Mouse (Mus musculus): Measurements from ENCODE around the gene Tmub1. TPM values are rescaled to one million over a fixed set of nuclear protein-coding genes. Genes with fewer than 3 reads are reported as not detected.
A peak's percentile ranks its signal among the peaks of the same experiment; 100 is the strongest.

The Tmub1 gene
- polyA plus RNA-seq, 1 experiment = 61.2 TPM

DNA sequence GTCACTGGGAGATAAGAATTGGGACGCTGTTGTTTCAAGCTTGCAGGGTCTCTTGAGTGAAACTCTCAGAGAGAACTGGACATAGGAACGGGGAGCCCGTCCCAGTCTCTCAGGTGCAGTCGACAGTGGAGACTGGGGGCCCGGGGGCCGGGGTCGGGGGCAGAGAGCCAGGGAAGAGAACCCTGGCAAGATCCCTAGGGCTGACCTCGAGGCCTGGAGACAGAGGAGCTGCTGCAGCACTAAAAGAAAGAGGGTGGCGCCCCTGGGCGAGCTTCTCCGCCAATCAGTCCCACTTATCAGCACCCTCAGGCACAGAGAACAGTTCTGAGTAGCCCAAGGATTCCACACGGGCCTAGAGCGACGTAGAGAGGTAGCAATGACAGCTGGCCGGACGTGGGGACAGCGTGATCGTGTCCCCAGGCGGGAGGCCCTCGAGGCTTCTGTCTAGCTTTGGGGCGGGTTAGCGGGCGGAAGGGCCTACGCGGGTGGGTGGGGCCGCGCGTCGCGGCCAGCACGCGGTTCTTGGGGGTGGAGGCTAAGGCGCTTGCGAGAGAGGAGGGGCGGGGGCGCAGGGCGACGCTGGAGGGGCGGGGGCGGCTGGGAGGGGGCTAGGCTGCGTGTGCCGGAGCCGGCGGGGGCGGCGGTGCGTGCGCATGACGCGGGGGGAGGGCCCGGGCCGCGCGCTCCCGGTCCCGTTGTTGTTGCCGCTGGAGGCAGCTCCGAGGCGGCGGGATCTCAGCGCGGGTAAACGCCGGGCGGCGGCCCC lies 3.8 kb upstream of the Tmub1 start:
- WGBS = 5% methylated on average over 66 of the region's 66 CpGs
- no peaks in the 10 kb centered on the region for H3K36me3 ChIP-seq (ENCODE audit: control insufficient read depth, insufficient read depth, low read length)
- peak; percentile 71 to 75 for DNase-seq (ENCODE audit: low read depth in 1 of 2, low spot score in 2 of 2)
- TF ChIP-seq POLR2A (IDR thresholded peaks at IDR 0.05; ENCODE audit: low read depth, low read length) (peak; percentile 44), CTCF (IDR thresholded peaks at IDR 0.05; ENCODE audit: extremely low read depth, insufficient read depth, insufficient read length, insufficient replicate concordance) (no peak)
- peaks cover 14% of the 10 kb centered on the region for H3K4me1 ChIP-seq (ENCODE audit: control insufficient read depth, insufficient read depth, insufficient read length)
- peak overlapping the region; percentile 75 for H3K4me3 ChIP-seq (ENCODE audit: extremely low read depth, insufficient read depth, insufficient read length)
- no peaks in the 10 kb centered on the region for H3K27me3 ChIP-seq (ENCODE audit: control insufficient read depth, insufficient read depth, low read length)
- H3K27ac ChIP-seq (ENCODE audit: insufficient read depth, low read length) = peak overlapping the region; percentile 74

DNA sequence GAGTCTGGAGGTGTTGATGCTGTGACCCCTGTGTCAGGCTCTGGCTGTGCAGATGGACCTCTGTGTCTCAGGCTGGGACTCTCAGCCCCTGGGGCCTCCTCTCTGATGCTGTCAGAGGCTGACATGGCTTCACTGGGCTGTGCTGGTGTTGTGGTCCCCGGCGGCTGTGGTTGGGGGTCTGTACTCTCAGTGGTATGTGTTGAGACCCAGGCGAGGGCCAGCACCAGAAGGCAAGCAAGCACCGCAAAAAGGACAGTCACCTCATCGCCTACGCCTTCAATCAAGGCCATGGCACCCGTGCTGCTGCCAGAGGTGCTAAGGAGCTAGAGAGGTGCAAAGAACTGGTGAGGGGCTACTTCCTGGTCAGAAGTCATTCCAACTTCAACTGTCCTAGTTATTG lies 1.0 kb downstream of the Tmub1 start:
- WGBS = 96% methylated on average over 7 of the region's 7 CpGs
- no peak for DNase-seq (ENCODE audit: low read depth in 1 of 2, low spot score in 2 of 2)
- peaks cover 7% of the 10 kb centered on the region for H3K36me3 ChIP-seq (ENCODE audit: control insufficient read depth, insufficient read depth, low read length)
- H3K4me1 ChIP-seq (ENCODE audit: control insufficient read depth, insufficient read depth, insufficient read length) = peaks cover 19% of the 10 kb centered on the region
- H3K4me3 ChIP-seq (ENCODE audit: extremely low read depth, insufficient read depth, insufficient read length) = no peak overlapping the region
- TF ChIP-seq POLR2A (IDR thresholded peaks at IDR 0.05; ENCODE audit: low read depth, low read length) = no peak
- no peak overlapping the region for H3K27ac ChIP-seq (ENCODE audit: insufficient read depth, low read length)
- H3K27me3 ChIP-seq (ENCODE audit: control insufficient read depth, insufficient read depth, low read length) = no peaks in the 10 kb centered on the region

DNA sequence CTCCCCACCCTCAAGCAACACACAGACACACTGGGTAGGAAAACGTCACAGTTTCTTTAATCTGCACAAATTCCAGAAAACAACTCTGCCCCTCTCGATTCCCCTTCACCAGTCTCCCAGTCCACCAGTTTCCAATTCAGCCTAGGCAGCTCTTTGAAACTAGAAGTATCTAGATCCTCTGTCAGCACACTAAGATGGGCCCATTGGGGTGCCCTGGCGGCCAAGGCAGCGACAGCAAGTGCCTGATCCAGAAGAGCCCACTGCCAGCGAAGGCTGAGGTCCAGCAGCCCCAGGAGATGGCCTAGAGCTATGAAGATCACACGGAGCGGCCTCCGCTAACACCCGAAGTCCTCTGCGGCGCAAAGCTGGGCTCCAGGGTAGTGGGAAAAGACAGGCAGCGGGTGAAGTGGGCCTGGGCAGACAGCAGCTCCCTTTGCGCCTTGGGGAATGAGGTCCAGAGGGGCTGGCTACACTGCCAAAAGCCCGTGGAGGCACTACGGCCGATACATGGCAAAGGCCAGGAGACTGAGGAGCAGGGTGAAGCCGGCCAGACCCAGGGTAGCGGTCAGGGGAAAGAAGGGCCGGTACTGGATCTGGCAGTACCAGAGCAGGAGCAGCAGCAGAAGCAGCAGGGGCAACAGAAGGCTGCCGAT lies 2.1 kb downstream of the Tmub1 start:
- 73% methylated on average over 20 of the region's 20 CpGs for whole genome bisulfite sequencing
- no peaks in the 10 kb centered on the region for H3K27me3 ChIP-seq (ENCODE audit: control insufficient read depth, insufficient read depth, low read length)
- H3K4me1 ChIP-seq (ENCODE audit: control insufficient read depth, insufficient read depth, insufficient read length) = peaks cover 19% of the 10 kb centered on the region
- TF ChIP-seq CTCF (IDR thresholded peaks at IDR 0.05; ENCODE audit: extremely low read depth, insufficient read depth, insufficient read length, insufficient replicate concordance) (no peak), POLR2A (IDR thresholded peaks at IDR 0.05; ENCODE audit: low read depth, low read length) (no peak)
- H3K27ac ChIP-seq (ENCODE audit: insufficient read depth, low read length) = peak overlapping the region; percentile 63
- DNase-seq (ENCODE audit: low read depth in 1 of 2, low spot score in 2 of 2) = peak in 1 of 2 experiments; percentile 18
- H3K36me3 ChIP-seq (ENCODE audit: control insufficient read depth, insufficient read depth, low read length) = peaks cover 13% of the 10 kb centered on the region
- peak overlapping the region; percentile 49 for H3K4me3 ChIP-seq (ENCODE audit: extremely low read depth, insufficient read depth, insufficient read length)

DNA sequence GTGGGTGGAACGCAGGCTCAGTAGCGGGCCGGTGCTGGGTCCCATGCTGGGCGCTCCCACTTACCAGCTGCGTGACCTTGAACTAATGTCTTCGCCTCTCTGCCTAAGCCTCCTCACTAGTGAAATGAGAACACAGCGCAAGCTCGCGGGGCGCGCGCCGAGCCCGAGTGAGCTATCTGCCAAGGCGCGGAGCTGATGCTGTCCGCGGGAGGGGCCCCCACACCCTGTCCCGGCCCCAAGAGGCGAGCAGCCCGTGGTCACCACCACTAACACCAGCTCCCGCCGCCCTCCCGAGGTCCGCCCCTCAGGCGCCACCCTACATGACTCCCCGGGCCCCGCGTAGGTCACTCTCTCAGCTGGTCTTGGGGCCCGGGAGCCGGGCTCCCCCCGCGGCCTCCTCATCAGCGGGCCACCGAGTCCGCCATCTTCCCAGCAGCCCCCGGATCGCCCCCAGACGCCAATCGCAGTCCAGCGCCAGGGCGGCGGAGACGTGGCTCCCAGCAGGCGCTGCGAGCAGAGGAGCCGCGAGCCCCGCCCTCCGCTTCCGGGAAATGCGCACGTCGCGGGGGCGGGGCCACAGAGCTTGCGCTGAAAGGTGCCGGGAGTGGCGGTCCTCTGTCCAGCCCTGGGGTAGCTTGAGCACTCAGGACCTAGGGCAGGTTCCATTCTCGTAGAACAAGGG lies 2.8 kb downstream of the Tmub1 start, which contains the start of gene Fastk:
Fastk (minus strand) TSS at position 542 of the 682 bp plus-strand sequence.
- Histone ChIP-seq H3K36me3 (ENCODE audit: control insufficient read depth, insufficient read depth, low read length) (peaks cover 15% of the 10 kb centered on the region), H3K4me3 (ENCODE audit: extremely low read depth, insufficient read depth, insufficient read length) (peak within 1 kb of the TSS; percentile 90), H3K27me3 (ENCODE audit: control insufficient read depth, insufficient read depth, low read length) (no peaks in the 10 kb centered on the region), H3K27ac (ENCODE audit: insufficient read depth, low read length) (peak within 1 kb of the TSS; percentile 75), H3K4me1 (ENCODE audit: control insufficient read depth, insufficient read depth, insufficient read length) (peaks cover 19% of the 10 kb centered on the region)
- TF ChIP-seq CTCF (IDR thresholded peaks at IDR 0.05; ENCODE audit: extremely low read depth, insufficient read depth, insufficient read length, insufficient replicate concordance) = no peak
- TF ChIP-seq POLR2A (IDR thresholded peaks at IDR 0.05; ENCODE audit: low read depth, low read length) = peak; percentile 62
- peak; percentile 70 to 92 for DNase-seq (ENCODE audit: low read depth in 1 of 2, low spot score in 2 of 2)
- under 1% methylated on average over 60 of the region's 60 CpGs for WGBS

DNA sequence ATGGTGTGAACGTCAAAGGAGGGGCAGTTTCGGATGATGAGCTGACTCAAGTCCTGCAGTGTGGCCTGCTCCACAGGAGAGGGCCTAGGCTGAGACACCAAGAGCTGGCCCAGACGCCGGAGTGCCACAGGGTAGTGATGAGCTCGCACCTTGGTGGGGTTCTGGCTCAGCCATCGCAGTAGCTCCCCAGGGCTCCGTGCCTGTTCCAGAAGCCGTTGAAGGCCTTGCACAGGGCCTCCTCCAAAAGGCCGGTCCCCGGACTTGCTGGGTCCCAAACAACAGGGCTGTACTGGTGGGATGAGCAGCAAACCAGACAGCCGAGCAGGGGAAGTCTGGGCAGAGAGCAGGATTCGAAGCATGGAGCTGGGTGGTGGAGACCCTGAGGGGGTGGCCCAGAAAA lies 3.7 kb downstream of the Tmub1 start:
- no peak for TF ChIP-seq POLR2A (IDR thresholded peaks at IDR 0.05; ENCODE audit: low read depth, low read length)
- WGBS = 90% methylated on average over 12 of the region's 12 CpGs
- H3K4me3 ChIP-seq (ENCODE audit: extremely low read depth, insufficient read depth, insufficient read length) = no peak overlapping the region

DNA sequence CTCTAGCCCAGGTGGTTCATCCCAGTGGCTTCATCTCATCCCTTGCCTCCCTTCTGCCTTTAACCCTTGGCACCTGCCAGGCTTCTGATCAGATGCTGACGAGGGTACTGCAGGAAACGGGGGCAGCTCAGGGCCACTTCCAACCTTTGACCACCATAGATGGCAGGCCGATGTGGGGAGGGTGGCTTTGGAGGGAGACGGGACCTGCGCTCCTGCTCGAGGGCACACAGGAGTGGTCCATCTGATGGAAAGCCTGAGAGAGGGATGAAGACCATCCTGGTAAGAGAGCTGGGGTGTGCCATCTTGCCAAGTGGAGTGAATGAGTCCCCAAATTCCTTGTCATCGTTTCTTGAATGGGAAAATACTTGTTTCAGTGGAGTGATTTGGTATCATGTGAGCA lies 4.5 kb downstream of the Tmub1 start:
- 89% methylated on average over 7 of the region's 7 CpGs for WGBS
- no peaks in the 10 kb centered on the region for H3K27me3 ChIP-seq (ENCODE audit: control insufficient read depth, insufficient read depth, low read length)
- no peak overlapping the region for H3K4me3 ChIP-seq (ENCODE audit: extremely low read depth, insufficient read depth, insufficient read length)
- H3K4me1 ChIP-seq (ENCODE audit: control insufficient read depth, insufficient read depth, insufficient read length) = peaks cover 19% of the 10 kb centered on the region
- peaks cover 20% of the 10 kb centered on the region for H3K36me3 ChIP-seq (ENCODE audit: control insufficient read depth, insufficient read depth, low read length)
- no peak for DNase-seq (ENCODE audit: low read depth in 1 of 2, low spot score in 2 of 2)
- no peak overlapping the region for H3K27ac ChIP-seq (ENCODE audit: insufficient read depth, low read length)
- no peak for TF ChIP-seq CTCF (IDR thresholded peaks at IDR 0.05; ENCODE audit: extremely low read depth, insufficient read depth, insufficient read length, insufficient replicate concordance)

More for the DNA sequence above, 3.7 kb downstream of the Tmub1 start:
- Histone ChIP-seq H3K4me1 (ENCODE audit: control insufficient read depth, insufficient read depth, insufficient read length) (peaks cover 19% of the 10 kb centered on the region), H3K36me3 (ENCODE audit: control insufficient read depth, insufficient read depth, low read length) (peaks cover 19% of the 10 kb centered on the region), H3K27ac (ENCODE audit: insufficient read depth, low read length) (no peak overlapping the region), H3K27me3 (ENCODE audit: control insufficient read depth, insufficient read depth, low read length) (no peaks in the 10 kb centered on the region)
- no peak for DNase-seq (ENCODE audit: low read depth in 1 of 2, low spot score in 2 of 2)
